Mouse (Mus musculus) heart, embryonic 11.5 days (tissue): Measurements from ENCODE around the gene Acsm1. TPM values are rescaled to one million over a fixed set of nuclear protein-coding genes. Genes with fewer than 3 reads are reported as not detected.

Experiments
- ATAC-seq: fragments of 200-750 bp; cut with Nextera tagmentation; replicated peaks from 2 replicates; pipeline ENCODE4 v1.8.0; 2017; ENCODE audit warnings: moderate library complexity; ENCODE audit not compliant: insufficient number of reproducible peaks, low FRiP score, low TSS enrichment
- H3K27ac ChIP-seq: fragments of 300-500 bp; sonication (generic); 2 replicates; pipeline ENCODE4 v1.5.1; 2014; ENCODE audit warnings: mild to moderate bottlenecking, low read depth, low read length
- H3K27me3 ChIP-seq: fragments of 300-500 bp; sonication (generic); 2 replicates; pipeline ENCODE4 v1.6.1; 2014; ENCODE audit warnings: mild to moderate bottlenecking, low read length, mixed read lengths; ENCODE audit not compliant: control insufficient read depth, insufficient read depth
- H3K36me3 ChIP-seq: fragments of 300-500 bp; sonication (generic); 2 replicates; pipeline ENCODE4 v1.6.1; 2014; ENCODE audit warnings: mild to moderate bottlenecking, low read length, moderate library complexity, mixed read lengths; ENCODE audit not compliant: control insufficient read depth, insufficient read depth
- H3K4me1 ChIP-seq: fragments of 300-500 bp; sonication (generic); 2 replicates; pipeline ENCODE4 v1.6.1; 2014; ENCODE audit warnings: low read length; ENCODE audit not compliant: control insufficient read depth, insufficient read depth
- H3K4me2 ChIP-seq: fragments of 300-500 bp; sonication (generic); 2 replicates; pipeline ENCODE4 v1.6.1; 2014; ENCODE audit warnings: mild to moderate bottlenecking, moderate library complexity
- H3K4me3 ChIP-seq: fragments of 300-500 bp; sonication (generic); 2 replicates; pipeline ENCODE4 v1.5.1; 2014; ENCODE audit warnings: low read depth, low read length
- H3K9ac ChIP-seq: fragments of 300-500 bp; sonication (generic); 2 replicates; pipeline ENCODE4 v1.6.1; 2014; ENCODE audit warnings: mild to moderate bottlenecking, low read depth, low read length, moderate library complexity
- H3K9me3 ChIP-seq: fragments of 300-500 bp; sonication (generic); replicated peaks from 2 replicates; pipeline ENCODE4 v1.6.1; 2016; ENCODE audit warnings: low read length; ENCODE audit not compliant: control insufficient read depth
- WGBS: fragments of 180-500 bp; shearing (Covaris S2); extraction: QIAGEN DNeasy Blood & Tissue Kit; methylation state at CpG from one replicate; pipeline ENCODE4 v1.1.7; 2014; ENCODE audit not compliant: insufficient replicate concordance; 5-methylcytosine and 5-hydroxymethylcytosine counted together
- polyA plus RNA-seq: library from polyadenylated mRNA; unstranded; fragments of >200 nt; fragmentation: Nextera tagmentation; extraction: Ambion mirVana; gene quantifications from 2 replicates; pipeline ENCODE4 v1.2.1, GENCODE M21; 2014

Acsm1 gene
- polyA plus RNA-seq, 1 experiment from 2014 or later = not detected

DNA sequence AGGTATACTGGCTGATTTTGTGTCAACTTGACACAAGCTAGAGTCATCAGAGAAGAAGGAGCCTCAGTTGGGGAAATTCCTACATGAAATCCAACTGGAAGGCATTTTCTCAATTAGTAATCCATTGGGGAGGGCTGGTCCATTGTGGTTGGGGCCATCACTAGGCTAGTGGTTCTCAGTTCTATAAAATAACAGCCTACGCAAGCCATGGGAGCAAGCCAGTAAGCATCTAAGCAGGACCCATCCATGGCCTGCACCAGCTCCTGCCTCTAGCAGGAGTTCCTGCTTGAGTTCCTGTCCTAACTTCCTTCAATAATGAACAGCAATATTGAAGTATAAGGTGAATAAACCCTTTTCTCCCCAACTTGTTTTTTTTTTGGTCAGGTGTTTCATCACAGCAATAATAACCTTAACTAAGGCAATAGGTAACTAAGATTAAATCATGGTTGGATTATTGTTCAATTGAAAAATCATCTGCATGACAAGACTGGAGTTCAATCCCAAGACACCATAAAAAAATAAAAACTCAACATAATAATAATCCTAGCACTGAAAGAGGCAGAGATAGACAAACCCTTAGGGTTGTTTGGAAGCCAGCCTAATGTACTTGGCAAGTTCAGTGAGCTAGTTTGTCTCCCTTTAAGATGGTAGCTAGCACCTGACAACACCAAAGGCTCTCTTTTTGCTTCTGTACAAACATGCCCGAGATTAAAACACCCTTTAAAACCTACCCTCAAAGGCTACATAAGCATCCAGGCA lies 5.5 kb upstream of the Acsm1 start:
- no peak overlapping the region for H3K9ac ChIP-seq
- no peak overlapping the region for H3K27ac ChIP-seq
- H3K4me1 ChIP-seq = no peaks in the 10 kb centered on the region
- H3K36me3 ChIP-seq = no peaks in the 10 kb centered on the region
- no peaks in the 10 kb centered on the region for H3K9me3 ChIP-seq
- no peak for ATAC-seq
- no peak overlapping the region for H3K4me3 ChIP-seq
- H3K4me2 ChIP-seq = no peak overlapping the region
- H3K27me3 ChIP-seq = no peaks in the 10 kb centered on the region
- 78% methylated on average over 2 of the region's 2 CpGs for WGBS

DNA sequence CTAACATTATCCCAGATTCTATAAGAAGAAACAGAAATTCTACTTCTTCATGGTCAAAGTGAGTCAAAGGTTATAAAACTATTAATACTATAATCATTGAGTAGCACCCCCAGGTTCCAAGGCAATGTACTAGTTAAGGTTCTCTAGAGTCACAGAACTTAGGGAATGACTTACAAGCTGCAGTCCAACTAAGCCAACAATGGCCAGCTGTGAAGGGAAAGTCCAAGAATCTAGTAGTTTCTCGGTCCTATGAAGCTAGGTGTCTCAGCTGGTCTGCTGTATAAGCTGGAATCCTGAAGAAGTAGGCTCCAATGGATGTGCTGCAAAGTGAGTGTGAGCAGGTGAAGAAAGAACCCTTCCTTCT lies 4.9 kb upstream of the Acsm1 start:
- no peaks in the 10 kb centered on the region for H3K27me3 ChIP-seq
- no peak overlapping the region for H3K27ac ChIP-seq
- H3K36me3 ChIP-seq = no peaks in the 10 kb centered on the region
- no peaks in the 10 kb centered on the region for H3K4me1 ChIP-seq
- 67% methylated on average over 1 of the region's 1 CpGs for WGBS
- no peak overlapping the region for H3K4me3 ChIP-seq
- no peaks in the 10 kb centered on the region for H3K9me3 ChIP-seq
- no peak overlapping the region for H3K9ac ChIP-seq
- no peak overlapping the region for H3K4me2 ChIP-seq
- ATAC-seq = no peak

DNA sequence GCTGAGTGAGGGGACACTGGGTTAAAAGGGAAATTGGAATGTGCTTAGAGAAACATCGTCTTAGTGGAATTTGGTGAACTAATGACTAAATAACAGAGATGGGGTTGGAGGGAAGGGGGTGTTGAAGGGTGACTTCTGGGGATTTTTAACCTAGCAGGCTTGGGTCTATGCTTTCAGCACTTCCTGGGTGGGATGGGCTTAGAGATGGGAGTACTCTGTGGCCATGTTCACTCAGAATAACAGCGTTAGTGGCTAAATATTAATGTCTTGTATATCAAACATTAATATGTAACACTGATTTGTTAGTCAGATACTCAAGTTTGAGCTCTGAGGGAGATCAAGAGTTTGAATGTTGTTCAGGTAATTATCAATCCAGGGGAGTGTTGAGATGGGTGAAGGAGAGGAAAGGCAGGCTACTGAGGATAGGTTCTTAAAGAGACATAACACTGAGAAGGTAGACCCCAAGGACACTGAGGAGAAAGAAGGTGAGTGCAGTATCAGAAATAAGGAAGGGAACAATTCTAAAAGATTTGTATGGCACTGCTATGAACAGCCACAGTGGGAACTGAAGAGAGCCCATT lies 1.8 kb upstream of the Acsm1 start:
- no peak overlapping the region for H3K4me2 ChIP-seq
- H3K4me3 ChIP-seq = no peak overlapping the region
- no peaks in the 10 kb centered on the region for H3K4me1 ChIP-seq
- H3K9ac ChIP-seq = no peak overlapping the region
- no peaks in the 10 kb centered on the region for H3K27me3 ChIP-seq
- H3K27ac ChIP-seq = no peak overlapping the region
- no peak for ATAC-seq
- H3K9me3 ChIP-seq = no peaks in the 10 kb centered on the region
- H3K36me3 ChIP-seq = no peaks in the 10 kb centered on the region
- WGBS = 55% methylated on average over 2 of the region's 2 CpGs

DNA sequence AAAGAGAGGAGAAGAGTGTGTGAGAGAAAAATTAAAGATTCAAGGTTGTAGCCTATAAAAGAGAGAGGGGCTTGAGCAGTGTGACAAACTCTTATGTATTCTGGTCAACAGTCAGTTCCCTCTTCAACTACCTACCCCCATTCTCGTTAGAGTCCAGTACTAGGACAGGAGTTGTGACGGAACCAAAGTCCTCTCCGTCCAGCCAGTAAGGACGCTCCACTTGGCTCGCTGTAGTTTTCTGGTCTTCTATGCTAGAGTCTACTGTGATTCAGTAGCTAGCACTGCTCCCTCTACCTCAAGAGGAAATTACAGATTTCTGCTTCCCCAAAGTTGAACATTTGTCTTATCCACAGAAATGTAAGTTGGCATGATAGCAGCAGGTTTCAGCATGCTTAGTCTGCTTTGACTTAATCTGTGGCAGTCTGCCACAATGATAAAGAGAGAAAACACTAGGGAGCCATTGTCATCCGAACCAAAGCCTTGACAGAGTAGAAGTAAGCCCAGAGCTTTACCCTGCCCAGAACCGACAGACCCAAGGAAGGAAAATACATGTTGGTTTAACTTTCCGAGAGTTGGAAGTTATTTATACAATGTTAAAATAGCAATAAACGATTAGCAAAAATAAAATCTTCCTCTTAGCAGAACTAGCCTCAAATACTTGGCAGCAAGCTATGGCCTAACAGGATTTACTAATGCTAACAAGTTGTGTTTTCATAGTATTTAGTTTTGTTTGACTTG lies 731 bp upstream of the Acsm1 start:
- no peaks in the 10 kb centered on the region for H3K36me3 ChIP-seq
- no peaks in the 10 kb centered on the region for H3K27me3 ChIP-seq
- ATAC-seq = no peak
- H3K4me3 ChIP-seq = no peak overlapping the region
- no peak overlapping the region for H3K4me2 ChIP-seq
- WGBS = 73% methylated on average over 9 of the region's 9 CpGs
- H3K9me3 ChIP-seq = no peaks in the 10 kb centered on the region
- H3K27ac ChIP-seq = no peak overlapping the region
- H3K9ac ChIP-seq = no peak overlapping the region
- H3K4me1 ChIP-seq = no peaks in the 10 kb centered on the region

DNA sequence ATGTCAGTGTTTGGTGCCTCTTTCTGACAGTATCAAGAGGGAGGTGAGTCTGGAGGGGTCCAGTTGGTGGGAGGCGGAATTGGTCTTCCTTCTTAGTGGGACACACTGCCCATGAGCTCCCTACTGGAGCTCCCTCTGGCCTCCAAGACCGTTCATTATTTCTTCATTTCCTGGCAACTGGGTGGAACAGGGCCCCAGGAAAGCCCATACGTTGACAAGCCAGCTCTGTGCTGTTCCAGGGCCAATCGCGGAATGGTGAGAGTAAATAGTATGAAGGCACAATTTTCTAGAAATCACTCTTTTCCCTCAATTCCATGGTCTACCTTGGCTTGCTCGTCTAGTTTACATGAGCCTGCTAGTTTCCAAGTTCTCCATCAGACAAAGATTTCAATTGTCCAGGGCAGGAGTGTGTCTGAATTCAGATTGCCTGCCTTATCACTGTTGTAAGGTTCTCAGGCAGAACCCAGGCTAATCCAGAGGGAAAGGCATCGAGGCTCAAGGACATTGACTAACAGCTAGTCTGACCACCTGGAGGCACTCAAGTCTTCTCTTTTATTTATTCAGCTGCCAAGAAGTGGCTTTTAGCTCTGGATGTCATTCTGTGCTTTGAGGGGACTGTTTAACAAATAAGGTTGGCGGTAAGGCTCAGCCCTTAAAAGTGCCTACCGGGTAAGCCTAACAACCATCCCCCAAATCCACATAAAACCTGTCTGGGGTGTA lies 1.1 kb downstream of the Acsm1 start:
- no peak overlapping the region for H3K4me2 ChIP-seq
- no peaks in the 10 kb centered on the region for H3K27me3 ChIP-seq
- no peak for ATAC-seq
- no peak overlapping the region for H3K9ac ChIP-seq
- no peaks in the 10 kb centered on the region for H3K9me3 ChIP-seq
- H3K4me1 ChIP-seq = no peaks in the 10 kb centered on the region
- no peak overlapping the region for H3K27ac ChIP-seq
- H3K36me3 ChIP-seq = no peaks in the 10 kb centered on the region
- no peak overlapping the region for H3K4me3 ChIP-seq
- 69% methylated on average over 9 of the region's 9 CpGs for WGBS

DNA sequence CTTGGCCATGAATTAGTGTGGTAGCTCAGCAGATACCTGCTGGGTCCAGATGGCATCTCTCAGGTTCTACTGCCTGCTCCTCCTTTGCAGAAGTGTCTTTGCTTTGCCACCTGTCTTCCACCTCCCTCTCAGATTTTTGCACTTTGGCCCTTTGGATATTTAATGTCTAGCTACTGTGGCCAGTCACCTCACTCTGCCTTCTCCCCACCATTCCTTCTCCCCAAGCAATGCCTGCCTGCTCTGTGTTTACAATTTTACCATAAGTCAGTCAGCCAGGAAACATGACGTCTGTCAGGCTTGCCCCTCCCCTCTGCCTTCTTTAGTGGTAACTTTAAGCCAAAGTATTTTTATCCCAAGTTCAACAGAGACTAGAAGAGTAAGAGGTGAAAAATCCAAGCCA lies 9.7 kb downstream of the Acsm1 start:
- Histone ChIP-seq H3K27me3 (no peaks in the 10 kb centered on the region), H3K36me3 (no peaks in the 10 kb centered on the region), H3K4me3 (no peak overlapping the region), H3K4me2 (no peak overlapping the region), H3K9ac (no peak overlapping the region), H3K27ac (no peak overlapping the region), H3K4me1 (no peaks in the 10 kb centered on the region), H3K9me3 (no peaks in the 10 kb centered on the region)
- WGBS = 50% methylated on average over 1 of the region's 1 CpGs
- no peak for ATAC-seq

DNA sequence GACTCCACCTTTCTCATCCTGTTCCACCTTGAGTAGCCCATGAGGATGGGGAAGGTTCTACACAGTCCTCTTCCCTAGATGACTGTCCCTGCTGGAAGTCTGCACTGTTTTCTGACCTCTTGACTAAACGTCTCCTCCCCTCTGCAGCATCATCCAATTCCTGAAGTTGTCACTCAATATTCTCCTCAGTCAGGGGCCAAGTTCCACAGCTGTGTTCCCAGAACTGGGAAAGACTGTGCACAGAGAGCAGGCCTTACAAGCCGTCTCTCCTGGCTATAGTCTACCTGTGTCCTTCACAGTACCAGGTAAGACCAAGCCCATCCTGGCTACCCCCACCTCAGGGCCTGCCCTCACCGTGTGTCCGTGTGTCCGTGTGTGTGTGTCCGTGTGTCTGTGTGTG lies 10.8 kb downstream of the Acsm1 start:
- no peak overlapping the region for H3K4me3 ChIP-seq
- 65% methylated on average over 6 of the region's 6 CpGs for WGBS
- H3K4me1 ChIP-seq = no peaks in the 10 kb centered on the region
- H3K9me3 ChIP-seq = no peaks in the 10 kb centered on the region
- H3K27ac ChIP-seq = no peak overlapping the region
- ATAC-seq = no peak
- no peaks in the 10 kb centered on the region for H3K27me3 ChIP-seq
- H3K9ac ChIP-seq = no peak overlapping the region
- no peak overlapping the region for H3K4me2 ChIP-seq
- H3K36me3 ChIP-seq = no peaks in the 10 kb centered on the region

DNA sequence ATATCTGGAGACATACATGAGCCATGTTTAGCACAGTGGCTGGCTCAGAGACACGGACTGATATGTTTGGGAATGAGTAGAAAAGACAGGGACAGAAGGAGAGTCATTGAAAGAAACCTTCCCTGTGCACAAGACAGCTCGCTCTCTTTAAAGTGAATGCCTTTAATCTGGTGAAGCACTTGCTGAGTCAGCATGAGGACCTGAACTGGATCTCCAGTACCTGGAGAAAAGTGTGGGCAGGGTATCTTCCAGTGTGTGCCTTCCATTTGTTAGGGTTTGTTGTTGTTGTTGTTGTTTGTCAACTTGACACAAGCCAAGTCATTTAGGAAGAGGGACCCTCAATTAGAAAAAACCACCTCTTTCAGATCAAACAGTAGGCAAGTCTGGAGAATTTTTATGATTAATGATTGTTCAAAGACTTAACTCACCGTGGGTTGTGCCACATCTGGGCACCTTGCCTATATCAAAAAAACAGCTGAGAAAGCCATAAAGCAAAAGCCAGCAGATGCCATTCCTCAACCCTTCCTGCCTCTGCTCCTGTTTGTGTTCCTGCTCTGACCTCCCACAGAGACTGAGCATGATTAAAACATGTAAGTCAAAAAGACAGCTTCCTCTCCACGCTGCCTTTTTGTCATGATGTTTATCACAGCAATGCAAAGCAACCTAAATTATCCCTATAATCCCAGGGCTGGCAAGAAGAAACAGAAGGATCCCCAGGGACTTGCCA lies 11.5 kb downstream of the Acsm1 start:
- ATAC-seq = no peak
- H3K27ac ChIP-seq = no peak overlapping the region

More for the DNA sequence above, 11.5 kb downstream of the Acsm1 start:
- no peak overlapping the region for H3K4me3 ChIP-seq
- H3K4me2 ChIP-seq = no peak overlapping the region
- no peak overlapping the region for H3K9ac ChIP-seq
- no peaks in the 10 kb centered on the region for H3K4me1 ChIP-seq
- WGBS = 56% methylated on average over 4 of the region's 4 CpGs
- H3K9me3 ChIP-seq = no peaks in the 10 kb centered on the region
- no peaks in the 10 kb centered on the region for H3K27me3 ChIP-seq
- no peaks in the 10 kb centered on the region for H3K36me3 ChIP-seq
